Mouse (Mus musculus) liver, embryonic 14.5 days (tissue): ENCODE data around the gene Rtf2.

ENCODE experiments used
- CTCF ChIP-seq: IDR thresholded peaks from 2 replicates; pipeline ENCODE4 v1.5.1; 2016; ENCODE audit warnings: antibody characterized with exemption, low read depth, control low read depth
- EP300 ChIP-seq: IDR thresholded peaks from 2 replicates; pipeline ENCODE4 v1.6.1; 2016; ENCODE audit warnings: antibody characterized with exemption, low read depth

DNA sequence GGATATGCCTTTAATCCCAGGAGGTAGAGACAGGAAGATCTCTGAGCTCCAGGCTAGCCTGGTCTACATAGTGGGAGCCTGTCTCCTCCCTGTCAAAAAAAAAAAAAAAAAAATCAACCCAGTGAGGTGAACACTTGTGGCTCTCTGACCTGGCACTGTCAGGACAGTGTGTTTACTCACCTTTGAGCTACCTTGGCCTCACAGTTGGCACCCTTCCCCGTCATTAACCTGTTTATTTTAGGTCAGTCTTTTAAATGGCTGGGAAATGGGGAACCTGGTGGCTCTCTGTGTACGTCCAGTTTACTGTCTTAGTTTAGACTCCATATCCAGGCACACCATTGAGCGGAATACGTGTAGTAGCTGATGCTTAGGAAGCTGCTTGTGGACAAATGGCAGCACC is 11.7 kb downstream of the Rtf2 start:
- no peak for TF ChIP-seq CTCF
- no peak for TF ChIP-seq EP300
